Mouse (Mus musculus) adrenal gland, adult 8-10 months (tissue): Measurements from ENCODE around the gene Usp2. TPM values are rescaled to one million over a fixed set of nuclear protein-coding genes. Genes with fewer than 3 reads are reported as not detected.

Experiments
- DNase-seq: peaks from one replicate; pipeline ENCODE4 v3.0.0; 2022
- total RNA-seq, 4 experiments: library from RNA; stranded (reverse); gene quantifications; 2 replicates each; pipeline ENCODE4 v1.2.4; 2022

Gene Usp2
- total RNA-seq, 4 experiments from 2014 or later: 39.1 to 77.6 (median 51.7) TPM

DNA sequence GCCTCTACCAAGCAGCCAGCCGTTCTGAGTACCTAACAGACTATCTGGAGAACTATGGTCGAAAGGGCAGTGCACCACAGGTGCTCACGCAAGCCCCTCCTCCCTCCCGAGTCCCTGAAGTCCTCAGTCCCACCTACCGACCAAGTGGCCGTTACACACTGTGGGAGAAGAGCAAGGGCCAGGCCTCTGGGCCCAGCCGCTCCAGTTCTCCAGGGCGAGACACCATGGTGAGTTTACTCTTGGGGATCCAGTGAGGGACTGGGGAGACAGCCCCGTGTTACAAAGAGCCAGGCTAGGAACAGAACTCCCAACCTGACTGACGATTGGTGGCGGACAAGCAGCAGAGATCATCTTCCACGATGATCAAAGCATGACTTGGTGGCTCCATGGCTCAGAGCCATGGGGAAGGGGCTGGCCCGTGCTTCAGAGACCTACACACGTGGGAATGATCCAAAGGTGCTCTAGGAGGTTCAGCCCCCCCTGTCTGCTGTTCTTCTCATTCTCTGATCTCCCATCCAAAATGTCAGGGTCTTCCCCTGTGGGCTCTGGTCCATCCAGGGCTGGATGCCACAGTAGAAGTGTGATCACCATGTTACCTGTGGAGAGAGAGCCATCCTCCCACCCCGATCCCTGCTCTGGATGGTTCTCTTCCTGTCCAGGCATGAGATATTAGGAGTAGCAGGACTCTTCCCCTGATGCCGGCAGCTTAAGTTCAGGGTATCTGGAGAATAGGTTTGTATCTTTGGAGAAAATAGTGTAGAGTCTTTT, 9.4 kb downstream of the Usp2 start:
- DNase-seq: no peak

DNA sequence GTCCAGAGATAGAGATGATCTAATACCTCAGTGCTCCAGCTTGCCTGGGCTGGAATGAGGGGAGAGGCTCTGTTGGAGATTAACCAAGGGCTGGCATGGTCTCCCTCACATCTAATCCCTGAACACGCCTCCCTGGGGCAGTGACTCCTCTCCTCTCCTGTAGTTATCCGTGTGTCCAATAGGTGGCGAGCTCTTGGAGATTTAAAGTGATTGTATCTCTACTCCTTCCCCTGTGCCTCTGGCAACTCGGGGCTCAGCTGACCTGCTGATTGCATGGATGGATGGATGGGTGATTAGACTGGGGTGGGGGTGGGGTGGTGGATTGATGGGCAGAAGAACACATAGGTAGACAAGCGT, 9.9 kb downstream of the Usp2 start:
- DNase-seq: no peak

DNA sequence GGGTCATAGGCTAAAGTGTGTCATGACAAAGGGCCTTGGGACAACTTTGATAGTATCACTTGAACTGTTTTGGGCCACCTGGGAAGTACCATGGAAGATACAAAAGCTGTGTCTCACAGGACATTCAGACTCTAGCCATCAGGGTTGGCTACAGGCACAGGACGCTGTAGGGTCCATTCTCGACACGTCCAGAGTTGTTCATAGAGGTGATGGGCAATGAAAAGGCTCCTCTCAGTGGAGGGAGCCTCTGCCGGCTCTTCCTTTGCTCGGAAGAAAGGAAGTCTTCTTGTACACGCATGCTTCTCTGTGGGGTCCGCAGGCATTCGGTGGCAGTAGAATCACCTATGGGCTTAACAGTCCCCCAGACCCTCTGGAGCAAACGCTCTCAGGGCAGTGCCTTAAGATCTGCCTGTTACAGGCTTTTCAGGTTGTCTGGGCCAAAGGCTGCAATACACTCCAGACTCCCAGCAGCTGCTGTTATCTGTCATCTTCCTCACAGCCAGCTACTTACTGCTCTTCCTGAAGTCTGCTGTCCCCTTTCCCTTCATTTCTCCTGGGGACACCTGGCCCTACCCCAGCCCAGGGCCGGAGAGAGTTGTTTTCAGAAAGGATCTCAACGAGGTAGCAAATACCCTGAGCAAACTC, 10.6 kb downstream of the Usp2 start:
- no peak for DNase-seq

DNA sequence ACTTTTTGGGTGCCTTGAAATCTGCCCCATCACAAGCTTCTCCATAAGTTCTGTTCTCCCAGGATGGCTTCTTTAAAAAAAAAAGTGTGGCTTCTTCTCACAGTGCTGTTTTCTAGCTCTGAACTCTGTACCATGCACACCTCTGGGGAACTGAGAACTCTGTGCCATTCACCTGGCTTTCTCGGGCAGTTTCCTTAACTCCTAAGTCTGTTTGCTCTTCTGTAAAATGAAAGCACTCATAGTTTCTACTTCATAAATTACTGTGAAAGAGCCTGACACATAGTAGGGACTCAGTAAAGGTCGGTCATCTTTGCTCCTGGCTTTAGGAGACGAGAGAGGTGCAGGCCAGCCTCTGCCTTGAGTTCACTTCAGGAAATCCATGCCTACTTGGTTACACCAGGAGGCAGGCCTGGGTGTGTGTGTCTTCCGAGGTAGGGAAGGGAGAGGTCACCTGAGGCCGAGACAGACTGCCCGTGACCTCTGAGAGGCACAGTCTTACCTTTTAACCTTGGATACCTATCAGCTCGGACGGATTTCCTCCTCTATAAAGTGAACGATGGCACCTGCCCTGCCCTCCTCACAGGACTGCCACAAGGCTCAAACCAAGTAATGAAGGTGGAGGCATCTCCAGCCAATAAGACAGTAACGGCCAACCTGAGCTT, 11.4 kb downstream of the Usp2 start:
- peak; percentile 11 for DNase-seq

DNA sequence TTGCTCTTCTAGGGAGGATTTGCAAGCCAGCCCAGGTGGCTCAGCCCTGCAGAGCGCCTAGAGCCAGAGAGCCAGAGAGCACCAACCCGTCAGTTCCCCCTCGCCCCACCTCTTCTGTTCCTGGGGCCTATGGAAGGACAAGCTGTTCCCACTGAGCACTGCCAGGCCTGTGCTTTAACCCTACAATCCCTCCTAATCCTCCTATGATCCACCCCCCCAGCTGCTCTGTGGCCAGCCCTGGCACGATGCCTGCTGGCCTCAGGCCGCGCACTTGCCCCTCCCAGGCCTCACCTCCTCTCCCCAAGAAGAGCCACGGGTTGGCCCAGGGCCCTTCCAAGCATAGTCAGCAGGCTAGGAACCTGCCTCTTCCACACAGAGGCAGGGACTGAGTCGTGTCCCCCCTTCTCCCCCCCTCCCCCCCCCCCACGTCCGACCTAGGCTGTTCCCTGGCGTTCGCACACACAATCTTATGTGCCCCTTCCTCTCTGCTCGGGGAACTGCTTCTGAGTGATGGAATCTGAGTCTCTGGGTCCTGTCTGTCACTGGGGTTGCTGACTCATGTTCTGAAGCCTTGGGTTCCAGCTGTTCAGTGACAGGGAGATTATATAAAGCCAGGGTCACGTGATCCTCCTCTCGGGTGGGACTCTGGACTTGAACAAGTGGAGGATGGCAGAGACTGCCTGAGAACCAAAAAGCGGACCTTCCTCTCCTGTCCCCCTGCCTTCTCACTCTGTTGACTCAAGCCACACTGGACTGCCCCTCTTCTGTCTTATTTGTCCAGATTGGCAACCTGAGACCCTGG, 12.3 kb downstream of the Usp2 start:
- peak; percentile 85 for DNase-seq

DNA sequence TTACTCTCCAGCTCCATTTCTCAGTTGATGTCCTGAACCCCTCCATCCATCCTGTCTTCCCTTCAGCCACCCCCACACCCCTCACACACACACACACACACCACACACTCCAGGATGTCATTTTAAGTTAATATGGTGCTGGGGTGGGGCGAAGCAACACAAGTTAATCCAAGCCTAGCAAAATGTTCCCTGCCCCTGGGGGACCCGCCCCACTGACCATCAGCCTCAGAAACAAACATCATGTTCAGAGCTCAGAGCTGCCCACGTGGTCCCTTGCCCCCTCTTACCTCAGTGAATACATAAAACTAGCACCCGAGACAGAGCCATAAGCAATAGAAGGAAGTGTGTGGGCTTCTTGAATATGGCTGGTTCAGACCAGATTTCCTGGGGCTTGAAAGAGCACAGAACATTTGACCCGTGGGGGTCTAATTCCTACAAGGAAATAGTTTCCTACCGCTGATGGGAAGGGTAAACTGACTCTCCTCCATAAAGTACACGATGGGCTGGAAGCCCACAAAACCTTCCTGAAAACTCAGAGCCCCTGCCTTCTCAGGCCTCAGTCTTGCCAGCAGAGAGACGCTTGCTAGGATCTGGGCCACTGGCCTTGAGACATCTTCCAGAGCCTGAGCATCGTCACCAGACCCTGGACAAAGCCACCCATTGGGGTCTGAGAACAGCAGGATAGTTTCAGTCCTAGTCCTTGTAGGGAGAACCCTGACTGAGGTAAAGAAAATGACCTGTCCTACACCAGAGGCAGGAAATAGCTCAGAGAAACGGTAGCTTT, 13.4 kb downstream of the Usp2 start:
- DNase-seq: peak; percentile 10

DNA sequence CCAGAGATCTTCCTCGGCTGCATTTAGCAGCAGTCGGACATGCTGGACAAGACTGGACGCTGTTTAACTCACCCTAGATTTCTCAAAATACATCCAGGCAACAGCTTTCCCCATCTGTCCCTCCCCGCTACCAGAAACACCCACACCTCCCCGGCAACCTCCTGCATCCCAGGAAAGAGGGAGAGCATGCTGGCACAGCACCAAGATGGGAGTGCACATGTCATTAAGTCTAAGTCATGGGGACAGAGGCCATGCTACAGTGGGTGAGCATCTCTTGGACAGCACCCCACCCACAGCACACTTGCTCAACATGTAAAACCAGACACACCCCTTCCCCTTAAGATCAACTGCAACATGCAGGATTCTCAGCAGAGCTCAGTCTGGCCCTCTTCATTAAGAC, 14.1 kb downstream of the Usp2 start:
- DNase-seq: no peak

DNA sequence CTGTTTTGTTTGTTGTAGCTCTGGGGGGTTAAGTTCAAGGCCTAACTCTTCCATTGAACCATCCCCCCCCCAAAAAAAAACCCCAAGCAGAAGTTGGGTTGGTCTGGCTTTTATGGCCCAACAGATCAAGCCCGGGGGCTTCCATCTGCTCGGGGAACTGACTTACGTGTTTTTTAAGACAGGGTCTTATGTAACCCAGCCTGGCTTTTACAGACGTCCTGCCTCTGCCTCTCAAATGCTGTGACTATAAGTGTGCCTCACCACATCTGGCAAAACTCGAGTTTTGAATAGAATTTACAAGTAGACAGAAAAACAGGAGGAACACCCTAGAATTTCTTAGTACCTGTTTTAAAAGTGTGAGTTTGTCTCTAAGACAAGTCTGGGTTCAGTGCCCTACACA, 14.8 kb downstream of the Usp2 start:
- DNase-seq: no peak

DNA sequence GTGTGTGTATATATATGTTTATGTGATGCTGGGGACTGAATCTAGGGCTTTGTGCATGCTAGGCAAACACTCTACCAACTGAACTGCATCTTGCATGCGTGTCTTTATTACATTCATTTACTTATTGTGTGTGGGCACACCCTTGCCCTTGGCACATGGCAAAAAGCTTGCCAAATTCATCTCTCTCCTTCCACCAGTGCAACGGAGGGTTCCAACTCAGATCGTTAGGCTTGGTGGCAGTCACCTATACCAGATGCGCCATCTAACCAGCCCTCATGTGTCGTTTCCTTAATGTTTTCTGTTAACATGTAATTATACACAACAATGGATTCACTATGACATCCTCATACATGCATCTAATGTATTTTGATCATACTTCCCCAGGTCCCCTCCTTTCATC, 15.4 kb downstream of the Usp2 start:
- DNase-seq: no peak

DNA sequence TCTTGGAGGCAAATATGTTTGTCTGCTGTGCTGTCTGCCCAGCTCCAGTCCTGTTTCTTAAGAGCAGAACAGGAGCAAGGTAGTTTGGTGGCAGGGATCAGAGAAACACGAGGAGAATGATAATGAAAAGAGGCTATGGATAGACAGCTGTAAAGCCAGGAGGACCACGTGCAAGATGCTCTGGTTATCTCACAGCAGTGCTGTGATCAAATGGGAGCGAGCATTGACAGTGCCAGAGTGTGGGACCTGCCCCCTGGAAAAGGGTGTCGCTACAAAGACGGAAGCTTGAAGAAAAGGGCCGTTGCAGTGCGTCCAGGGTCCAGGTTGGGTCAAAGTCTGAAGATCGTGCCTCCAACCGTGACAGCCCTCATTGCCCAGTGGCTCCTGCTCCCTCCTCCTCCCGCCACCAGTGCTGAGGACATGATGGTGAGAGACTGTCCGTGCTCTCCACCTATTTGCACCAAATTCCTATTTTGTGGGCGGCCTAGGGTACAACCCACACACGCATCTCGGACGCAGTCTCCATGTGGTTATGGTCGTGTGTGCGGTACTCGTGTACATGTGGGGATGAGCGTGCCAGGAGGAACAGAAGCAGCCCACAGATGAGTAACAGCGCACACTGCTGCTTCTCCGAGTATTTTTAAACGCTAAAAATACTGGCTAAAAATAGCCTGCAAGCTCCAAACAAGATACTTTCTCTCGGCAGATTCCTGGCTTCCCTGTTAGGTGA, 16.7 kb downstream of the Usp2 start:
- DNase-seq: no peak

DNA sequence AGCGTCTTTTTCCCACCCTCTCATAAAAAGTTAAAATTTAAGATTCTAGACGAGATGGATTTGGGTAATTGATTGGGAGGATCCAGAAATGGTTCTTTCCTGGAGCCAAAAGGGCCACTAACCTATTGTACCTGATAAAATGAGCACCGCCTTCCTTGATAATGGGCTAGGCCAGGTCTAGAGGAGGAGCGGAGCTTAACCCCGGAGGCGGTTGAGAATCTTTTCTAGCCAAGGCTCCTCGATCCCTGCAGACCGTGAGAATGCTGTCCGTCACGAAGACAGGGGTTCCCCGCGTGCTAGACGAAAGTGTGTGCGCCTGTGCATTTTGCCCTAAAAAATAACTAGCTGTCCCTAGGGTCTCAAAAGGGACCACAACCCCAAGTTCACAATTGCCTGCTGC, 17.4 kb downstream of the Usp2 start:
- no peak for DNase-seq

DNA sequence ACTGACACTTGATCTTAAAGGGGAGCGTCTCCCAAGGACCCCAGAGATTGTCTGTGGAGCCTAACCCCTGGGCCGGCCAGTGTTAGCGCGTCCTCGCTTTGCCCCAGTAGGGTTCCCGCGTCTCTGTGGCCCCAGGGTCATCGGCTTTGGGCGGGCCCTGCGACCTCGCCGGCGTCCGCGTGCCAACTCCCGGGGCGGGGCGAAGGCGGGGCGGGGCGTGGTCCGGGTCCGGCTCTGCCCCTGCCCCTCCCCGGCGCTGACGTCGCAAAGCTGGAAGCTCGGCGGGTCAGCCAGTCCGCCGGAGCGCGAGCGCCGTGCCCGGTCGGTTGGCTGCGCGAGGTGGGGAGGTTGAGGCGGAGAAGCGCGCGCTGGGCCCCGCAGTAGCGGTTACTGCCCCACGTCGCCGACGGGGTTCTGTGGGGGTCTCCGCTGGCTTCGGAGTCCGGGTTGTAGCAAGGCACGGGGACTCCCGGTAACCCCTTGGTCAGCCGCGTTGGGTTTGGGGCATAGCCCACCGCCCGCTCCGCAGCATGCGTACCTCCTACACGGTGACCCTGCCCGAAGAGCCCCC, 17.9 kb downstream of the Usp2 start:
- peak; percentile 93 for DNase-seq

DNA sequence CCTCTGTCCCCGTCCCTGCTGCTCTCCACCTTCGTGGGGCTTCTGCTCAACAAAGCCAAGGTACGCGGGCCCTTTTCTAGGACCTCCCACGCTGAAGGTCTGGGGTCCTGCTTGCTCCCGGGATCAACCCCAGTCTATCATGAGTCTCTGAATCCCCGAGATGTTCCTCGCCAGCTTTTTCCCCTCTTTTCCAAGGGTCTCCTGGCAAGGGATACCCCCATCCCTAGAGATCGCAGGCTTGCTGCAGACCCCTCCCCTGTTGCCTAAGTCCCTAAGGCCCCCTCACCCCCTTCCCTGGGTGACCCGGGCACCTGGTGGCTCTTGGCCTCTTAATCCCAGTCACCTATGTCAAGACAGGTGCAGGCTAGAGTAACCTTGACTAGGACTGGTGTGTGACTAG, 18.5 kb downstream of the Usp2 start:
- DNase-seq: no peak

DNA sequence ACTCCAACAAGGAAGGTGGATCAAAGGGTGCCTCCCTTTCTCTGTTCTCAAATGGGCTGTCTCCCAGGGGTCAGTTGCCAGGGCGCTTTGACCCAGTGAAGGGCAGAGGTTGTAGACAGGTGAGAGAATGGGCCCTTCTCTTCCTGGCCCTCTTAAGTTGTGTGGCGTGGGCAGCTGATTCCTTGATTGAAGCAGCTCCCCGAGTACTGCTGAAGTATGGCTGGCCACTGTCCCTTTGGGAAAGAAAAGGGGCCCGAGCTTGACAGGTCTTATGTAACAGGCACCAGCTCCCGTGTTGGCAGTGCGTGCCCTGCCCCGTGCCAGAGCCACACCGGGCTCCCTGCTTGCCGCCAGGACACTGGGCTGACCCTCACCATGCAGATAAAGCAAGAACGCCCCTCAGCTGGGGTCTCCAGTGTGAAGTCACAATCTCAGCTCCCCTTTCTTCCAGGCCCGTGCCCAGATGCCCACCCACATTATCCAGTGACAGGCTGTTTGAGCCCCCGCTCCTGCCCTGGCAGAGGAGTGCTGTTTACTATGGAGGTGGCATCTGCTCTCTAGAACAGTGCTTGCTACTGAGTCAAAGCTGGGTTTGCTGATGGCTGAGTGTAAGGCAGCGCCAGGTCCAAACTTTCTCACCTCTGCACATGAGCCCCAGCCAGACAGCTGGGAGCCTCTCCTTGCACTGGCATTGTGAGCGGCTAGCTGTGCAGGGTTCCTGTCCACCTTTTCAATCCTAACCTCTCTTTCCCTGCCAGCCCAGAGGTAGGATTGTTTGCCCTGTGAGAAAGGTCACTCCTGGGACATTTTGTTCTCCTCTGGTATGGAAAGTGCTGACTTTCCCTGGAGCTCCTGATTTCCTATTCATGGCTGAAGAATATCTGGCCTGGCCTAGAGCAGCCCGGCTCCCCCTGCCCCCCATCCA, 19.2 kb downstream of the Usp2 start:
- DNase-seq: peak; percentile 67

DNA sequence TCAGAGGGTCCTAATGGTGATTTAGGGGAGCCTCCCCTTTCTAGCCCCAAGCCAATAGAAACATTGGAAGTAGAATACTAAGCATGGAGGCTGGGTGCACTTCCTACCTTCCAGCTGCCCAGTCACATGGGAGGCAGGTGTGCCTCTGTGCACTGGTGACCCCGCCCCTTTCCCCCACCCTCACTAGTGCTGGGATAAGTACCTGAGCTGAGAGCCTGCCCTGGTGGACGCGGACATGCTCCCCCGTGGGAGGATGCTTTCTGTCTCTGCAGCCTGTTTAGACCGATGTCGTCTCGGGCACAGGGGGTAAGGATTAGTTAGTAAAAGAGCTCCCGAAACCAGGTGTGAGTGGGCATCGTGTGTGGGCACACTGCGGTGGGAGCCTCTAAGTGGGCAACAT, 20.1 kb downstream of the Usp2 start:
- no peak for DNase-seq

DNA sequence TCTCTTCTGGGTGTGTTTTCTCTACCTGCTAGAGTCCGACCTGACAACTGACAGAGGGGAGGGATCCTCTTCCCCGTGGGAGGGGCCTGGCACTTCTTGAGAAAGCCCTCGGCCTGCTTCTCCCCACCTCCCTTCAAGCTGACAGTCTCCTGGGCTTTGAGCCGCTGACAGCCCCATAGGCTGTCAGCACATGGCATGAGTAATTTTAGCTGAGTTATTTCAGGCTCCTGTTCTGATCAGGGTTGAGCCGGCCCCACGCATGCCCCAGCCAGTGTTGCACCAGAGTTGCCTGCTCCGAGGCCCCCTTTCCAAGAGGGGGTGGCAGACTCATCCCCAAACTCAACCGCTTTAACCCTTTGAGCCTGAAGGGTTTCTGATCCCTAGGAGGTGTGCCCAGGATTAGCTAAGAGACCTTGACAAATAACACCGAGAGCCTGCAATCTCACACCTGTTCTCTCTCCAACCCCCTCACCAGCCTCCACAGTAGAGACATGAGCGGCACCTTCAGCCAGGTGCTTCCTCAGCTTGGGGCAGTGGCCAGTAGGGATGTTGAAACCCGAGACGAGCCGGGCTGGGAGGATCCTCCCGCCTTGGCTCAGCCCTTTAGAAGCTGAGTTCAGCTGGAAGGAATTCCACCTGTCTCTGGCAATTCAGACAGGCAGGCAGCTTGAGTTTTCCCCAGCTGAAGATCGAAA, 21.1 kb downstream of the Usp2 start:
- DNase-seq: no peak

DNA sequence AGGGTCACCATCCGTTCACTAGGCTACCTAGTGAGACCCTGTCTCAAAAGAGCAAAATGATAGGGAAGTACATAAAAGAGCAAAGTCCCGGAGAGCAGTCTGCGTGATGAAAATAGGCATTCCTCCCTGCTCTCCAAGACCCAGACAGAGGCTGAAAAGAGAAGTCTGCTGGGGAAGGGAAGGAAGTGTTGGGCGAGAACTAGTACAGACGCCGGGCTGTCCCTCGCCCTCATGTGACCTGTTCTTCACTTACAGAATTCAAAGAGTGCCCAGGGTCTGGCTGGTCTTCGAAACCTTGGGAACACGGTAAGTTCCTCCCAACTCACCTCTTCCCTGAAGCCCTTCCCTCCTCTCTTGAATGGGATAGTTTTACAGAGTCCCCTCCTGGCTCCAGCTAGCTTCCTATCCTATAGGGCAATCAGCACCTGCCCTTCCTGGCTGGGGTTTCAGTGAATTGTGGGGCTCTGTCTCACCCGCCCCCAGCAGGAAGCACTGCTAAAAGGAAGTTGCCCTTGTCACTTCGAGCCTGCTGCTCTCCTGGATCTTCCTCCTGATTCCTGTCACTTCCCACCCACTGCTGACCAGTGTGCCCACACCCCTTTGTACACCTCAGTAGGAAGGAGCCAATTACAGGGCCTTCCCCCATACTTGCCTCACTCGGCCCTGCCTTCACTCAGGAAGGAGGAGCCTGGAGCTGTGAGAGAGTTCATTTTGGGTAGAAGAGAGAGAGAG, 22.2 kb downstream of the Usp2 start:
- no peak for DNase-seq

DNA sequence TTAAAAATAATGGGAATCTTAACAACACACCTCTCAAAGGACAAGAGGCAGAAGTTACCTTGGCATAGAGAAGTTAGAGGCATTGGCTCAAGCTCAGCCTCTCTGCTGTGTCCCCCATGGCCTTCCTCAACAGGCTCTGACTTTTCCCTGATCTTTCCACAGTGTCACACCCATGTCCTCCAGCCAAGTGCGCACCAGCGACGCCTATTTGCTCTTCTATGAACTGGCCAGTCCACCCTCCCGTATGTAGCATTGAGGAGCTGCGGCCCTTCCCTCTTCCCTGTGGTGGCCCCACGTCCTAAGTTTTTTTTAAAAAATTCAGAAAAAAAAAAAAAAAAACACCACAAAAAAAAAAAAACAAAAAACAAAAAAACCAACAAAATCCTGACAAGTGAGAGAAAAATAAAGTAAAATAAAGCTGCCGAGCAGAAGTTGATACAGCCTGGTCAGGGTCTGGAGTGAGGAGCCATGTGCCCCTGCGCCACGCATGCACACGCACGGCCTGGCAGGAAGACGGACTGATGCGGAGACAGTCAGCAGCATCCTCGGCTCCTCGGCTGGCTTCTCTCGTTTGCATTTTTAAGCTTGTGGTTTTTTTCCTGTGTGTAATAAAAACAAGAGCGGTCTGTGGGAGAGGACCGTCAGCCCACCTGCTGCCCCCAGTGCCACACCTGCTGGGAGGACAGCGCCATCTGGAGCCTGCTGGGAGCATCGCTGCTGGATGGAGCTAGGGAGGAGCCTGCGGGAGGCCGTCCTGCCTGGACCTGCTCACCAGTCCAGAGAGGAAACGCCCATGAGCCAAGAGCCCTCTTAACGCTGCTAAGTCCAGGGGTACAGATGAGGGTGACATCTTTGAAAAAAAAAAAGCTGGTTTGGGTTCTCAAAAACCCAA, 27.0 kb downstream of the Usp2 start:
- DNase-seq: no peak
